Mouse (Mus musculus) small intestine, adult 2 months (tissue): Measurements from ENCODE around the gene Ppard.

Experiments
- CTCF ChIP-seq: fragments of 200-500 bp; IDR thresholded peaks from 2 replicates; pipeline ENCODE4 v1.5.1; 2012; ENCODE audit warnings: low read depth, mild to moderate bottlenecking, control low read depth, inconsistent platforms, low read length, moderate library complexity, mixed read lengths; ENCODE audit not compliant: insufficient replicate concordance, insufficient read length; ENCODE audit errors: extremely low read depth
- POLR2A ChIP-seq: fragments of 200-500 bp; IDR thresholded peaks from 2 replicates; pipeline ENCODE4 v1.6.1; 2012; ENCODE audit warnings: low read depth, mild to moderate bottlenecking, control low read depth, inconsistent platforms, low read length, moderate library complexity

DNA sequence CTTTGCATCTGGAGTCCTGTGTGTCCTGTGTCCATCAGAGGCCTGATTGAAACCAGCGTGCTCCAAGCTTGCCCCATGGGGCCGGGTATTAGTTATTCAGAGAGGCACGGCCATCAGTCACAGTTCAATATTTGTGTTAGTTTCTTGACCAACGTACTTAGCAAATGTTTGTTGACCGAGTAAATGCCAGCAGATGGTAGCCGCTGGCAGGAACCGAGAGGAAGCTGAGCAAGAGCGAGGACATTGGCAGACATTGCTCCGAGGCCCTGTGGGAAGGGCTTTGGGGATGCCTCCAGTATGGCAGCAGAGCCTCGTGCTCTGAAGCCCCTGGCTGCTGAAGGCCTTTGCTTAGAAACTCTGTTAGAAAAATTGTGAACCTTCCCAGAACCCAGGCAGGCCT is 45.2 kb downstream of the Ppard start:
- TF ChIP-seq CTCF: no peak
- TF ChIP-seq POLR2A: no peak
